Mouse (Mus musculus): ENCODE measurements around the gene Ube2v1. TPM values are rescaled to one million over a fixed set of nuclear protein-coding genes. Genes with fewer than 3 reads are reported as not detected.
A peak's percentile ranks its signal among the peaks of the same experiment; 100 is the strongest.

The Ube2v1 gene
- polyA plus RNA-seq, 1 experiment: 322 TPM

GRCm38 (mm10) chr2:167602364-167602763 is 29.5 kb downstream of the Ube2v1 start:
- Histone ChIP-seq H3K4me3 (no peak overlapping the region), H3K79me2 (ENCODE audit: control insufficient read depth, insufficient read depth) (no peaks in the 10 kb centered on the region), H3K4me2 (ENCODE audit: low read depth) (no peak overlapping the region), H3K36me3 (ENCODE audit: control insufficient read depth, insufficient read depth) (peaks cover 5% of the 10 kb centered on the region), H3K27me3 (ENCODE audit: control insufficient read depth, insufficient read depth, insufficient read length) (no peaks in the 10 kb centered on the region), H3ac (ENCODE audit: control insufficient read depth, insufficient read length) (no peak overlapping the region)
- TF ChIP-seq TCF3 (IDR thresholded peaks at IDR 0.05; ENCODE audit: insufficient read length, low read depth) (no peak), USF1 (IDR thresholded peaks at IDR 0.05; ENCODE audit: low read depth) (no peak), CEBPB (IDR thresholded peaks at IDR 0.05; ENCODE audit: insufficient read depth, poor library complexity, severe bottlenecking) (no peak), REST (IDR thresholded peaks at IDR 0.05; ENCODE audit: insufficient read depth, insufficient read length) (no peak), POLR2A (IDR thresholded peaks at IDR 0.05; ENCODE audit: insufficient read length, low read depth) (no peak), POLR2AphosphoS2 (IDR thresholded peaks at IDR 0.05; ENCODE audit: insufficient read length, low read depth) (no peak), MYOD1 (IDR thresholded peaks at IDR 0.05; ENCODE audit: control insufficient read depth in 1 of 3, insufficient read length in 2 of 3, low read depth in 2 of 3) (no peak), E2F4 (IDR thresholded peaks at IDR 0.05; ENCODE audit: insufficient read depth) (no peak), TCF12 (IDR thresholded peaks at IDR 0.05; ENCODE audit: insufficient read depth, poor library complexity, severe bottlenecking) (no peak)

GRCm38 (mm10) chr2:167600481-167600995 is 31.4 kb downstream of the Ube2v1 start:
- no peak overlapping the region for H3ac ChIP-seq (ENCODE audit: control insufficient read depth, insufficient read length)
- H3K79me2 ChIP-seq (ENCODE audit: control insufficient read depth, insufficient read depth): no peaks in the 10 kb centered on the region
- H3K4me3 ChIP-seq: no peak overlapping the region
- TF ChIP-seq MYOD1 (IDR thresholded peaks at IDR 0.05; ENCODE audit: control insufficient read depth in 1 of 3, insufficient read length in 2 of 3, low read depth in 2 of 3) (peak in 2 of 3 experiments; percentile 35 to 62), MYOG (IDR thresholded peaks at IDR 0.05; ENCODE audit: control insufficient read depth in 1 of 3, insufficient read depth in 1 of 3, insufficient read length in 2 of 3, low read depth in 2 of 3) (peak in 1 of 3 experiments; percentile 46), USF1 (IDR thresholded peaks at IDR 0.05; ENCODE audit: low read depth) (no peak)
- H3K4me2 ChIP-seq (ENCODE audit: low read depth): no peak overlapping the region
- no peaks in the 10 kb centered on the region for H3K27me3 ChIP-seq (ENCODE audit: control insufficient read depth, insufficient read depth, insufficient read length)
- no peaks in the 10 kb centered on the region for H3K36me3 ChIP-seq (ENCODE audit: control insufficient read depth, insufficient read depth)

- Histone ChIP-seq H3K79me2 (ENCODE audit: control insufficient read depth, insufficient read depth) (no peaks in the 10 kb centered on the region), H3K4me2 (ENCODE audit: low read depth) (no peak overlapping the region), H3K36me3 (ENCODE audit: control insufficient read depth, insufficient read depth) (no peaks in the 10 kb centered on the region), H3ac (ENCODE audit: control insufficient read depth, insufficient read length) (no peak overlapping the region), H3K27me3 (ENCODE audit: control insufficient read depth, insufficient read depth, insufficient read length) (no peaks in the 10 kb centered on the region), H3K4me3 (no peak overlapping the region)
- TF ChIP-seq SRF (IDR thresholded peaks at IDR 0.05; ENCODE audit: control insufficient read depth, insufficient read length, low read depth): no peak
- TF ChIP-seq TCF12 (IDR thresholded peaks at IDR 0.05; ENCODE audit: insufficient read depth, poor library complexity, severe bottlenecking): no peak
- no peak for TF ChIP-seq E2F4 (IDR thresholded peaks at IDR 0.05; ENCODE audit: insufficient read depth)
- TF ChIP-seq USF1 (IDR thresholded peaks at IDR 0.05; ENCODE audit: low read depth): no peak
- TF ChIP-seq MAX (IDR thresholded peaks at IDR 0.05; ENCODE audit: low read depth): no peak
- no peak for TF ChIP-seq MYOG (IDR thresholded peaks at IDR 0.05; ENCODE audit: control insufficient read depth in 1 of 3, insufficient read depth in 1 of 3, insufficient read length in 2 of 3, low read depth in 2 of 3)
- no peak for TF ChIP-seq POLR2AphosphoS2 (IDR thresholded peaks at IDR 0.05; ENCODE audit: insufficient read length, low read depth)
- TF ChIP-seq TCF3 (IDR thresholded peaks at IDR 0.05; ENCODE audit: insufficient read length, low read depth): no peak
- TF ChIP-seq POLR2A (IDR thresholded peaks at IDR 0.05; ENCODE audit: insufficient read length, low read depth): no peak
- TF ChIP-seq CEBPB (IDR thresholded peaks at IDR 0.05; ENCODE audit: insufficient read depth, poor library complexity, severe bottlenecking): no peak
- no peak for TF ChIP-seq REST (IDR thresholded peaks at IDR 0.05; ENCODE audit: insufficient read depth, insufficient read length)
- TF ChIP-seq MYOD1 (IDR thresholded peaks at IDR 0.05; ENCODE audit: control insufficient read depth in 1 of 3, insufficient read length in 2 of 3, low read depth in 2 of 3): no peak
Measured at GRCm38 (mm10) chr2:167599917-167600316, 32.0 kb downstream of the Ube2v1 start.

- H3K27me3 ChIP-seq (ENCODE audit: control insufficient read depth, insufficient read depth, insufficient read length): no peaks in the 10 kb centered on the region
- H3K79me2 ChIP-seq (ENCODE audit: control insufficient read depth, insufficient read depth): no peaks in the 10 kb centered on the region
- no peak for TF ChIP-seq MAX (IDR thresholded peaks at IDR 0.05; ENCODE audit: low read depth)
- no peak for TF ChIP-seq POLR2AphosphoS2 (IDR thresholded peaks at IDR 0.05; ENCODE audit: insufficient read length, low read depth)
- no peak for TF ChIP-seq POLR2A (IDR thresholded peaks at IDR 0.05; ENCODE audit: insufficient read length, low read depth)
- TF ChIP-seq MYOD1 (IDR thresholded peaks at IDR 0.05; ENCODE audit: control insufficient read depth in 1 of 3, insufficient read length in 2 of 3, low read depth in 2 of 3): no peak
- no peak for TF ChIP-seq CEBPB (IDR thresholded peaks at IDR 0.05; ENCODE audit: insufficient read depth, poor library complexity, severe bottlenecking)
- no peak for TF ChIP-seq SRF (IDR thresholded peaks at IDR 0.05; ENCODE audit: control insufficient read depth, insufficient read length, low read depth)
- no peak for TF ChIP-seq MYOG (IDR thresholded peaks at IDR 0.05; ENCODE audit: control insufficient read depth in 1 of 3, insufficient read depth in 1 of 3, insufficient read length in 2 of 3, low read depth in 2 of 3)
- no peak for TF ChIP-seq USF1 (IDR thresholded peaks at IDR 0.05; ENCODE audit: low read depth)
- TF ChIP-seq TCF12 (IDR thresholded peaks at IDR 0.05; ENCODE audit: insufficient read depth, poor library complexity, severe bottlenecking): no peak
- TF ChIP-seq E2F4 (IDR thresholded peaks at IDR 0.05; ENCODE audit: insufficient read depth): no peak
- no peak for TF ChIP-seq REST (IDR thresholded peaks at IDR 0.05; ENCODE audit: insufficient read depth, insufficient read length)
- no peak for TF ChIP-seq TCF3 (IDR thresholded peaks at IDR 0.05; ENCODE audit: insufficient read length, low read depth)
- no peaks in the 10 kb centered on the region for H3K36me3 ChIP-seq (ENCODE audit: control insufficient read depth, insufficient read depth)
- no peak overlapping the region for H3K4me3 ChIP-seq
- H3ac ChIP-seq (ENCODE audit: control insufficient read depth, insufficient read length): no peak overlapping the region
- no peak overlapping the region for H3K4me2 ChIP-seq (ENCODE audit: low read depth)
Measured at GRCm38 (mm10) chr2:167599195-167599594, 32.7 kb downstream of the Ube2v1 start.

Data from myocyte (in vitro differentiated cells).